28 mouse cellular contexts compared by ENCODE assay signal in genomic region chr10:120884220-120884619, GRCm38 (mm10). TPM values are rescaled to one million over a fixed set of nuclear protein-coding genes. Genes with fewer than 3 reads are reported as not detected.
DNase-seq lines count a peak whose midpoint lies in the region; ATAC-seq and TF ChIP-seq lines count a peak whose summit lies in the region.
"Had no signal": no experiment of that assay in that cellular context is flagged by ENCODE, and none has a peak within 500 bp of the region (broad histone marks: within the 10 kb centered on the region; RNA-seq: fewer than 3 reads in every experiment).

No protein-coding gene starts in this region.

- WGBS in hindbrain, embryonic 10.5 days = 85% methylated on average over 14 of the region's 14 CpGs
- 94% methylated on average over 14 of the region's 14 CpGs for WGBS in hindbrain, embryonic 14.5 days
- 89% methylated on average over 14 of the region's 14 CpGs for WGBS in midbrain, embryonic 11.5 days
- WGBS in midbrain, postnatal 0 days = 84% methylated on average over 14 of the region's 14 CpGs
- 93% methylated on average over 14 of the region's 14 CpGs for WGBS in stomach, postnatal 0 days

- no peak for TF ChIP-seq EP300 in stomach, postnatal 0 days (optimal IDR thresholded peaks at IDR 0.05)

- TF ChIP-seq CTCF in gastrocnemius, adult 2 months (IDR thresholded peaks at IDR 0.05) = no peak
- no peak for TF ChIP-seq CTCF in midbrain, postnatal 0 days (IDR thresholded peaks at IDR 0.05)
- TF ChIP-seq CTCF in stomach, postnatal 0 days (IDR thresholded peaks at IDR 0.05; ENCODE audit: low read depth) = no peak

- H3K9me3 ChIP-seq in hindbrain, embryonic 10.5 days = peaks cover 9% of the 10 kb centered on the region
- no peaks in the 10 kb centered on the region for H3K9me3 ChIP-seq in hindbrain, embryonic 14.5 days (ENCODE audit: control insufficient read depth, low read length)
- H3K9me3 ChIP-seq in midbrain, embryonic 11.5 days (ENCODE audit: control insufficient read depth, low read length) = no peaks in the 10 kb centered on the region
- H3K9me3 ChIP-seq in midbrain, postnatal 0 days (ENCODE audit: low read length) = no peaks in the 10 kb centered on the region
- no peaks in the 10 kb centered on the region for H3K9me3 ChIP-seq in stomach, postnatal 0 days (ENCODE audit: control insufficient read depth, low read length)
- H3K9me3 ChIP-seq: hindbrain, embryonic 15.5 days; limb, embryonic 15.5 days; liver, embryonic 13.5 days; neural tube, embryonic 13.5 days had no signal

- H3K27ac ChIP-seq in gastrocnemius, adult 2 months = peak overlapping the region; percentile 70; the same call in 1 of the 2 replicates
- peak overlapping the region; percentile 89 for H3K27ac ChIP-seq in hindbrain, embryonic 10.5 days
- H3K27ac ChIP-seq in hindbrain, embryonic 14.5 days = no peak overlapping the region
- H3K27ac ChIP-seq in midbrain, embryonic 11.5 days (ENCODE audit: low read depth, low read length) = no peak overlapping the region
- no peak overlapping the region for H3K27ac ChIP-seq in midbrain, postnatal 0 days (ENCODE audit: low read depth, low read length)
- no peak overlapping the region for H3K27ac ChIP-seq in stomach, postnatal 0 days (replicated peaks)
- H3K27ac ChIP-seq: hindbrain, embryonic 15.5 days; limb, embryonic 15.5 days; liver, embryonic 13.5 days had no signal

- H3K4me1 ChIP-seq in hindbrain, embryonic 10.5 days (replicated peaks) = peaks cover 32% of the 10 kb centered on the region
- peaks cover 5% of the 10 kb centered on the region; the same call in 1 of the 2 replicates for H3K4me1 ChIP-seq in hindbrain, embryonic 14.5 days (replicated peaks; ENCODE audit: control insufficient read depth, insufficient read depth, low read length)
- peaks cover 10% of the 10 kb centered on the region for H3K4me1 ChIP-seq in midbrain, embryonic 11.5 days (ENCODE audit: control insufficient read depth, insufficient read depth, low read length)
- H3K4me1 ChIP-seq in midbrain, postnatal 0 days (ENCODE audit: insufficient read depth, low read length) = no peaks in the 10 kb centered on the region
- no peaks in the 10 kb centered on the region for H3K4me1 ChIP-seq in stomach, postnatal 0 days (replicated peaks; ENCODE audit: control insufficient read depth, insufficient read depth)
- H3K4me1 ChIP-seq: liver, embryonic 13.5 days had no signal

- no peak overlapping the region for H3K9ac ChIP-seq in hindbrain, embryonic 14.5 days
- no peak overlapping the region for H3K9ac ChIP-seq in midbrain, embryonic 11.5 days (ENCODE audit: low read length)
- H3K9ac ChIP-seq in midbrain, postnatal 0 days (replicated peaks; ENCODE audit: low read length, poor library complexity, severe bottlenecking) = no peak overlapping the region
- H3K9ac ChIP-seq in stomach, postnatal 0 days (ENCODE audit: low read length) = no peak overlapping the region
- H3K9ac ChIP-seq: hindbrain, embryonic 15.5 days; limb, embryonic 15.5 days; liver, embryonic 13.5 days had no signal

- no peak overlapping the region for H3K4me3 ChIP-seq in gastrocnemius, adult 2 months
- H3K4me3 ChIP-seq in hindbrain, embryonic 10.5 days = no peak overlapping the region
- H3K4me3 ChIP-seq in hindbrain, embryonic 14.5 days (replicated peaks; ENCODE audit: low read length) = no peak overlapping the region
- no peak overlapping the region for H3K4me3 ChIP-seq in midbrain, embryonic 11.5 days (ENCODE audit: low read depth, low read length)
- H3K4me3 ChIP-seq in midbrain, postnatal 0 days (ENCODE audit: low read depth, low read length) = no peak overlapping the region
- no peak overlapping the region for H3K4me3 ChIP-seq in stomach, postnatal 0 days (ENCODE audit: low read depth, low read length)
- H3K4me3 ChIP-seq: hindbrain, embryonic 15.5 days; limb, embryonic 15.5 days; liver, embryonic 13.5 days; neural tube, embryonic 13.5 days had no signal

- ATAC-seq in hindbrain, embryonic 14.5 days (ENCODE audit: low FRiP score) = no peak
- ATAC-seq in midbrain, embryonic 11.5 days (ENCODE audit: low FRiP score) = 0 out of 2 replicates have a peak, but pooled peaks have one; percentile 16
- no peak for ATAC-seq in midbrain, postnatal 0 days (ENCODE audit: low FRiP score)
- no peak for ATAC-seq in stomach, postnatal 0 days (ENCODE audit: low FRiP score, low TSS enrichment)
- ATAC-seq: activated CD4-positive, CD25-positive, alpha-beta regulatory T cell, adult 4 months; forebrain, embryonic 16.5 days; inflammation-experienced regulatory T-cells, adult 6 months; lung, postnatal 0 days had no signal

- intact Hi-C loops in gastrocnemius, adult 2 months (cut with DNase I) = no loop called here

- no peak for DNase-seq in gastrocnemius, adult 2 months
- DNase-seq in gastrocnemius, postnatal 25 days = no peak
- no peak for DNase-seq in hindbrain, embryonic 10.5 days (ENCODE audit: low spot score)
- no peak for DNase-seq in hindbrain, embryonic 14.5 days (ENCODE audit: low spot score)
- DNase-seq in midbrain, embryonic 11.5 days (ENCODE audit: low spot score, missing footprints) = no peak
- DNase-seq in midbrain, postnatal 0 days (ENCODE audit: low spot score) = no peak
- DNase-seq in stomach, postnatal 0 days (ENCODE audit: low spot score) = peak; percentile 9
- no peak for DNase-seq in embryo, embryonic 11 days
- DNase-seq: cerebellum, adult 2 months; cerebellum, postnatal 14 days; gastrocnemius, postnatal 10 days; heart, postnatal 36 days; kidney, adult 18-20 months; kidney, postnatal 10 days; layer of hippocampus, postnatal 36 days; left cerebral cortex, postnatal 4 days; liver, embryonic 13.5 days; lung, adult 18-20 months; lung, postnatal 4 days; right cerebral cortex, postnatal 4 days had no signal

- no peak overlapping the region for H3K4me2 ChIP-seq in hindbrain, embryonic 14.5 days (replicated peaks)
- H3K4me2 ChIP-seq in midbrain, embryonic 11.5 days = no peak overlapping the region
- H3K4me2 ChIP-seq in midbrain, postnatal 0 days (ENCODE audit: low read depth, low read length, poor library complexity, severe bottlenecking) = no peak overlapping the region
- no peak overlapping the region for H3K4me2 ChIP-seq in stomach, postnatal 0 days (replicated peaks; ENCODE audit: low read depth)
- H3K4me2 ChIP-seq: liver, embryonic 13.5 days had no signal

- H3K27me3 ChIP-seq in hindbrain, embryonic 10.5 days (ENCODE audit: insufficient read depth, poor library complexity, severe bottlenecking) = no peaks in the 10 kb centered on the region
- H3K27me3 ChIP-seq in hindbrain, embryonic 14.5 days (ENCODE audit: control insufficient read depth, insufficient read depth, low read length) = no peaks in the 10 kb centered on the region
- no peaks in the 10 kb centered on the region for H3K27me3 ChIP-seq in midbrain, embryonic 11.5 days (ENCODE audit: control insufficient read depth, insufficient read depth, low read length)
- H3K27me3 ChIP-seq in midbrain, postnatal 0 days (ENCODE audit: insufficient read depth, low read length) = no peaks in the 10 kb centered on the region
- H3K27me3 ChIP-seq in stomach, postnatal 0 days (ENCODE audit: control insufficient read depth, insufficient read depth, low read length) = no peaks in the 10 kb centered on the region
- H3K27me3 ChIP-seq: CH12.LX; hindbrain, embryonic 15.5 days; limb, embryonic 15.5 days; neural tube, embryonic 13.5 days had no signal

- peaks cover 16% of the 10 kb centered on the region for H3K36me3 ChIP-seq in hindbrain, embryonic 10.5 days
- no peaks in the 10 kb centered on the region for H3K36me3 ChIP-seq in hindbrain, embryonic 14.5 days (replicated peaks; ENCODE audit: control insufficient read depth, insufficient read depth)
- H3K36me3 ChIP-seq in midbrain, embryonic 11.5 days (ENCODE audit: control insufficient read depth, insufficient read depth, low read length) = no peaks in the 10 kb centered on the region
- no peaks in the 10 kb centered on the region for H3K36me3 ChIP-seq in midbrain, postnatal 0 days (ENCODE audit: insufficient read depth, low read length)
- H3K36me3 ChIP-seq in stomach, postnatal 0 days (ENCODE audit: control insufficient read depth, insufficient read depth, low read length) = no peaks in the 10 kb centered on the region
- H3K36me3 ChIP-seq: hindbrain, embryonic 15.5 days; liver, embryonic 13.5 days; neural tube, embryonic 13.5 days had no signal

RNA-seq across cellular contexts. Expression of gene Msrb3, which starts 14.7 kb away (rescaled TPM):
- total RNA-seq in gastrocnemius, adult 2 months (2021) = 100 to 1,000 TPM; 111 to 116 TPM
- total RNA-seq in gastrocnemius, postnatal 25 days (2021) = 100 to 1,000 TPM in 1 of 2 experiments, 10 to 100 TPM in 1; 82.3 to 109 TPM
- 3.1 and 4.5 TPM in 2 replicates for polyA plus RNA-seq in hindbrain, embryonic 10.5 days (2016; fragmentation: Nextera tagmentation; extraction: Ambion mirVana)
- 0.77 and 1.3 TPM in 2 replicates for polyA plus RNA-seq in hindbrain, embryonic 14.5 days (2014; fragmentation: Nextera tagmentation; extraction: Ambion mirVana)
- polyA plus RNA-seq in midbrain, embryonic 11.5 days (2014; fragmentation: Nextera tagmentation; extraction: Ambion mirVana) = 3.9 and 4.6 TPM in 2 replicates
- 5.6 and 10.2 TPM in 2 replicates for total RNA-seq in midbrain, postnatal 0 days (2014; rRNA removed)
- 0.72 and 1.0 TPM in 2 replicates for polyA plus RNA-seq in midbrain, postnatal 0 days (2015; fragmentation: Nextera tagmentation; extraction: Ambion mirVana)
- 19.5 and 23.2 TPM in 2 replicates for polyA plus RNA-seq in stomach, postnatal 0 days (2015; fragmentation: Nextera tagmentation; extraction: Ambion mirVana)
- total RNA-seq: CH12.LX had no signal

Comparison
In these comparisons a context has a peak if more than half of its experiments do, and no peak if none do; other contexts are left out.
1. H3K27ac ChIP-seq: peak in gastrocnemius, adult 2 months (single experiment) and hindbrain, embryonic 10.5 days (single experiment); none in hindbrain, embryonic 14.5 days (single experiment), midbrain, embryonic 11.5 days (single experiment), midbrain, postnatal 0 days (single experiment) and stomach, postnatal 0 days (single experiment).